Mouse (Mus musculus): ENCODE measurements around the gene Olfr284. TPM values are rescaled to one million over a fixed set of nuclear protein-coding genes. Genes with fewer than 3 reads are reported as not detected.

Gene Olfr284
- total and polyA plus RNA-seq, 3 experiments, result not detected

- Histone ChIP-seq H3K27me3 (replicated peaks) (peaks cover 87% of the 10 kb centered on the region), H3K36me3 (replicated peaks in 1 of 2; ENCODE audit: control insufficient read depth in 1 of 2, insufficient read depth in 1 of 2, low read length in 1 of 2) (no peaks in the 10 kb centered on the region), H3K9me3 (replicated peaks; ENCODE audit: low read length) (peaks cover 14% of the 10 kb centered on the region), H3K9ac (ENCODE audit: insufficient read depth, low read depth) (peak within 1 kb of the TSS; percentile 10; the same call in 1 of the 2 replicates), H3K79me2 (replicated peaks; ENCODE audit: control insufficient read depth, extremely low read depth, insufficient read depth, poor library complexity, severe bottlenecking) (no peaks in the 10 kb centered on the region), H3K27ac (ENCODE audit: insufficient read depth, low read depth) (no peak within 1 kb of the TSS), H3K4me3 (replicated peaks in 1 of 3; ENCODE audit: low read depth in 2 of 3, low read length in 2 of 3, poor library complexity in 1 of 3) (peak within 1 kb of the TSS in 2 of 3 experiments; percentile 27 to 68), H3K4me1 (ENCODE audit: control insufficient read depth in 1 of 2, insufficient read depth in 2 of 2) (peaks cover 3 to 4% of the 10 kb centered on the region in 2 experiments; a peak in 2 of 4 replicates), H3K4me2 (ENCODE audit: insufficient read depth, low read depth, poor library complexity, severe bottlenecking) (peak within 1 kb of the TSS; percentile 97)
- TF ChIP-seq ZMIZ1 (IDR thresholded peaks at IDR 0.05; ENCODE audit: low read depth, low read length) (no peak), CHD2 (IDR thresholded peaks at IDR 0.05; ENCODE audit: low read length) (no peak), ELF1 (IDR thresholded peaks at IDR 0.05; ENCODE audit: low read depth, low read length) (peak; percentile 17; the same call in 1 of the 2 replicates), POLR2A (IDR thresholded peaks at IDR 0.05; ENCODE audit: low read depth, low read length) (no peak), MAZ (IDR thresholded peaks at IDR 0.05; ENCODE audit: low read depth, low read length) (0 out of 2 replicates have a peak, but pooled peaks have one; percentile 20), HCFC1 (IDR thresholded peaks at IDR 0.05; ENCODE audit: low read depth, low read length) (no peak), ZKSCAN1 (IDR thresholded peaks at IDR 0.05; ENCODE audit: borderline replicate concordance, low read depth, low read length) (no peak), MXI1 (IDR thresholded peaks at IDR 0.05; ENCODE audit: low read depth, low read length) (no peak), JUND (conservative IDR thresholded peaks at IDR 0.05; ENCODE audit: low read depth, low read length) (no peak)
- dilution Hi-C loops (cut with MboI; ENCODE audit: extremely low pct_ligation_motif_present, extremely low pct_unique_long_range_greater_than_20kb, low sequenced_read_pairs), result no loop called here
- DNase-seq (ENCODE audit: extremely low read depth), result no peak
- in situ Hi-C loops (cut with MboI; ENCODE audit: low pct_ligation_motif_present, low pct_unique_long_range_greater_than_20kb, low sequenced_read_pairs), result no loop called here
Observed at GRCm38 (mm10) chr15:98295628-98296551, 44.9 kb downstream of the Olfr284 start, which contains the start of gene Zfp641. Gene Zfp641, minus strand, starts transcription at chr15:98296161.

- peaks cover 83% of the 10 kb centered on the region for H3K27me3 ChIP-seq (replicated peaks)
- H3K36me3 ChIP-seq (replicated peaks in 1 of 2; ENCODE audit: control insufficient read depth in 1 of 2, insufficient read depth in 1 of 2, low read length in 1 of 2), result no peaks in the 10 kb centered on the region
Observed at GRCm38 (mm10) chr15:98293651-98294050, 47.1 kb downstream of the Olfr284 start.

More at GRCm38 (mm10) chr15:98293651-98294050, 47.1 kb downstream of the Olfr284 start:
- H3K9ac ChIP-seq (ENCODE audit: insufficient read depth, low read depth), result no peak overlapping the region
- no peak for DNase-seq (ENCODE audit: extremely low read depth)
- H3K4me3 ChIP-seq (replicated peaks in 1 of 3; ENCODE audit: low read depth in 2 of 3, low read length in 2 of 3, poor library complexity in 1 of 3), result no peak overlapping the region
- H3K79me2 ChIP-seq (replicated peaks; ENCODE audit: control insufficient read depth, extremely low read depth, insufficient read depth, poor library complexity, severe bottlenecking), result no peaks in the 10 kb centered on the region
- H3K27ac ChIP-seq (ENCODE audit: insufficient read depth, low read depth), result no peak overlapping the region
- no peak for TF ChIP-seq PAX5 (IDR thresholded peaks at IDR 0.05; ENCODE audit: low read length)
- no peak for TF ChIP-seq MAX (IDR thresholded peaks at IDR 0.05; ENCODE audit: low read length)
- no peak for TF ChIP-seq BHLHE40 (IDR thresholded peaks at IDR 0.05; ENCODE audit: low read depth, low read length)
- no peak for TF ChIP-seq USF1 (IDR thresholded peaks at IDR 0.05; ENCODE audit: low read depth, low read length)
- TF ChIP-seq E2F4 (IDR thresholded peaks at IDR 0.05; ENCODE audit: insufficient replicate concordance, low read depth, low read length), result no peak
- TF ChIP-seq ELF1 (IDR thresholded peaks at IDR 0.05; ENCODE audit: low read depth, low read length), result no peak
- no peak for TF ChIP-seq ZC3H11A (IDR thresholded peaks at IDR 0.05; ENCODE audit: low read depth, low read length)
- TF ChIP-seq IRF4 (IDR thresholded peaks at IDR 0.05; ENCODE audit: low read depth, low read length), result no peak
- TF ChIP-seq GABPA (IDR thresholded peaks at IDR 0.05; ENCODE audit: insufficient replicate concordance, low read depth, low read length), result no peak
- no peak for TF ChIP-seq CTCF (conservative IDR thresholded peaks at IDR 0.05 in 1 of 2, IDR thresholded peaks at IDR 0.05 in 1 of 2; ENCODE audit: low read depth in 2 of 2, low read length in 2 of 2)
- no peak for TF ChIP-seq NRF1 (IDR thresholded peaks at IDR 0.05; ENCODE audit: low read depth, low read length)
- no peak for TF ChIP-seq ETS1 (conservative IDR thresholded peaks at IDR 0.05; ENCODE audit: low read depth, low read length)
- TF ChIP-seq MAFK (IDR thresholded peaks at IDR 0.05; ENCODE audit: insufficient replicate concordance, low read length), result no peak
- no peak for TF ChIP-seq SMC3 (IDR thresholded peaks at IDR 0.05; ENCODE audit: low read depth, low read length)
- TF ChIP-seq JUND (conservative IDR thresholded peaks at IDR 0.05; ENCODE audit: low read depth, low read length), result no peak
- TF ChIP-seq TCF12 (IDR thresholded peaks at IDR 0.05; ENCODE audit: low read depth, low read length), result no peak
- in situ Hi-C loops (cut with MboI; ENCODE audit: low pct_ligation_motif_present, low pct_unique_long_range_greater_than_20kb, low sequenced_read_pairs) (no loop called here), dilution Hi-C loops (cut with MboI; ENCODE audit: extremely low pct_ligation_motif_present, extremely low pct_unique_long_range_greater_than_20kb, low sequenced_read_pairs) (no loop called here)
- peaks cover 11% of the 10 kb centered on the region for H3K9me3 ChIP-seq (replicated peaks; ENCODE audit: low read length)
- H3K4me1 ChIP-seq (ENCODE audit: control insufficient read depth in 1 of 2, insufficient read depth in 2 of 2), result peaks cover 6 to 8% of the 10 kb centered on the region in 2 experiments
- H3K4me2 ChIP-seq (ENCODE audit: insufficient read depth, low read depth, poor library complexity, severe bottlenecking), result no peak overlapping the region

Data from CH12.LX (cell line).